Mouse (Mus musculus) liver, postnatal 0 days (tissue): ENCODE data around the gene Lrp1.

ENCODE experiments used
- CTCF ChIP-seq: sonication (generic); IDR thresholded peaks from 2 replicates; pipeline ENCODE4 v1.5.1; 2016; ENCODE audit warnings: antibody characterized with exemption, low read depth
- EP300 ChIP-seq: IDR thresholded peaks from 2 replicates; pipeline ENCODE4 v1.6.1; 2016; ENCODE audit warnings: antibody characterized with exemption, low read depth, mild to moderate bottlenecking

DNA sequence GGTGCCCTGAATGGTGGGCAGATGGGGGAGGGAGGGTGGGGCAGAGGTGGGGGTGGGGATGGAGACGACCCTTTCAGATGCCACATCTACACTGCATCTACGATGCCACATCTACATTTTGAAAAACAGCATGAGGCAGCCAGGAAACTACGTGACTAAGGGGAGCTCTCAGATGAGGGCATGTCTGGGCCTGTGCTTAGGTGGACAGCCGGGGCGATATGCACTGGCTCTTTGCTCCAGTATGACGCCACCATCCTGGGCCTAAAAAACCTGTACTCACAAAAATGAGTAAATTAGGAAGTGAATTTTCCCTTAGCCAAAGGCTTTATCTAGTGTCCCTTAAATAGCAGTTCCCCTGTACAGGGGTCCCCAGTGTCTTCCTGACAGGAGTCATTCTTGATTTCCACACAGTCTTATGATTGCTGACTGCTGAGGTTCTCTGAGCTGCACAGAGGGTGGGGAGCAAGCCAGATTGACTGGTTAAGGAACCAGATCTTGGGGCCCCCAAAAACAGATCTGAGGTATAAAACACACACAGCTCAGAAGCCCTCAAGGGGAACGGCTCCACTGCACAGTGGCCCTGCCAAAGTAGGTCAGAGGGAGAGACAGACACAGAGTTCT, 30.0 kb downstream of the Lrp1 start:
- TF ChIP-seq CTCF (no peak), EP300 (no peak)
